Mouse (Mus musculus) liver, embryonic 14.5 days (tissue): Measurements from ENCODE around the gene Prkcb.

ENCODE experiments used
- CTCF ChIP-seq: IDR thresholded peaks from 2 replicates; pipeline ENCODE4 v1.5.1; 2016; ENCODE audit warnings: antibody characterized with exemption, low read depth, control low read depth
- EP300 ChIP-seq: IDR thresholded peaks from 2 replicates; pipeline ENCODE4 v1.6.1; 2016; ENCODE audit warnings: antibody characterized with exemption, low read depth

DNA sequence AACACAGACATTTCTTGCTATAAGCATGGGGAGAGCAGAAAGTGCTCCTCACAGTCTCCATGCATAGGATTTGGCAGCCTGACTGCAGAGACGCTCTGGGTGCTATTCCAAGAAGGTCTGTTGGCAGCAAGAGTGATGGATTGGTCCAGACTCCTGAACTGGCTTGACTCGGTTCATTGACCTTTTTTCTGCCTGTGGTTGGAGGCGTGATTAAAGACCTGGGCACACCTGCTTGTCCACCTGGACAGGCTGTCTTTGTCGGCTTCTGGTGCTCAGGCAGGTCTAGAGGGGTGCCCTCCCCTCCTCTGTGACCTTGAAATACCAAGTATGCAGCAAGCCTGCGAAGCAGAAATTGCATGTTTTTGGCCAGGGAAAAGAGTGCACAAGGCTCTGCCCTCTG is 140.6 kb downstream of the Prkcb start:
- no peak for TF ChIP-seq CTCF
- TF ChIP-seq EP300, result no peak
